Mouse (Mus musculus): ENCODE results near the gene Ehd2.

Gene Ehd2

DNA sequence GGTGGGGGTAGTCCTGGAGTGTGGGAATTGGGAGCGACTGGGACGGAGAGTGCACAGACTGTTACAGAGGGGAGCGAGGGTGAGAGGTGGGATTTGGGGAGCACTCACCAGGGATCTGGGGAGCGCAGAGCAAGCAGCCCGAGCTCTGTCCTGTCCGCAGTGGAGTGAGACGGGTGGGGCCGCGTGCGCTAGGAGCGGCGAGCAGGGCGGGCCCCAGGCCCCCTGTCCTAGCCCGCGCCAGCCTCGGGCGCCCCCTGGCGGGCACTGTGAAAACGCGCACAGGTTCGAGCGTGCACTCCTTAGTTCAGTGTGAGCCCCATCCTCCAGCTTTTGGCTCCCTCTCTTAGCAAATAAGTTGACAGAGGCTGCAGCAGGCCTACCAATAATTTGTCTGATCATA is at the start of gene Ehd2:
Gene Ehd2, minus strand, starts transcription at position 256 of the 400 bp plus-strand sequence.
- DNase-seq: peak; percentile 73 to 86

DNA sequence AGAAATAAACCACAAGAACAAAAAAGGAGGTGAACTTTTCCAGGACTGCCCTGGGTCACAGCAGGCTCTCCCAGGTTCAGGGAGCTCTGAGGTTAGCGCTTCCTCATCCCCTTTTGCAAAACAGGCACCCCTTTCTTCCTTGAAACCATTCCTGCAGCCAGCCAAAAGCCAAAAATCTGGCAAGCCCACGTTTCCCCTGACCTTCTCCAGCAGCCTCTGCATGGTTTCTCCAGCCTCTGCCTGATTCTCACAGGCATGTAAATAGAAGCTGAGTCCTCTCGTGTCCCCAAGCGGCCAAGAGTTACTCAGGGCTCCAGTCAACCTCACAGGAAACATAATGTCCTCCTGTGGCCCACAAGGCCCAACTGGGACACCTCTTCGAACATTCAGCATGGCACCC is 48.0 kb upstream of the Ehd2 start:
- DNase-seq: no peak

DNA sequence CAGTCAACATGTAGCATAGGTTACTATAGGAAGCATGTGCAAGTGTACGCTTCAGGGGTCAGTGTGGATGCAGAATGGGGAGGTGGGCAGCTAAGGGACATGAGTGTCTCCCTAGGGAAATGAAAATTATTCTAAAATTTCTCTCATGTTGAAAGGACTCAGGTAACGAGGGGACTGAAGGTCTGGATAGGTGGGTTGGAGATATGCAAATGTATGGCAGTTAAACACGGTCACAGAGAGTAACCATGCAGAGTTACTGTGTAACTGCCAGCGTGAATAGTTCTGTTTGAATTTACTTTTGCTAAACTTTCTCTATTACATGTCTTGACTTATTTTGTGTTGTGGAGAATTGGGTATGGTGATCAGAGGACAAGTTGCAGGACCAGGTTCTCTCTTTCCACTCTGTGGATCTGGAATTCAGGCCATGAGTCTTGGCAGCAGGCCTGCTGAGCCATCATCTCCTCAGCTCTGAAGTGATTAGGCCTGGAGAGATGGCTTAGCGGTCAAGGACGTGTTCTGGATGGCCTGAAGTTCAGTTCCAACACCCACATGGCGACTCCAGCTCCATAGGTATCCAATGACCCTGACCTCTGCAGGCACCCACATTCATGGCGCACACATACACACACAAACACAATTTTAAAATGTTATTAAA is 47.3 kb upstream of the Ehd2 start:
- peak; percentile 74 to 80 for DNase-seq

DNA sequence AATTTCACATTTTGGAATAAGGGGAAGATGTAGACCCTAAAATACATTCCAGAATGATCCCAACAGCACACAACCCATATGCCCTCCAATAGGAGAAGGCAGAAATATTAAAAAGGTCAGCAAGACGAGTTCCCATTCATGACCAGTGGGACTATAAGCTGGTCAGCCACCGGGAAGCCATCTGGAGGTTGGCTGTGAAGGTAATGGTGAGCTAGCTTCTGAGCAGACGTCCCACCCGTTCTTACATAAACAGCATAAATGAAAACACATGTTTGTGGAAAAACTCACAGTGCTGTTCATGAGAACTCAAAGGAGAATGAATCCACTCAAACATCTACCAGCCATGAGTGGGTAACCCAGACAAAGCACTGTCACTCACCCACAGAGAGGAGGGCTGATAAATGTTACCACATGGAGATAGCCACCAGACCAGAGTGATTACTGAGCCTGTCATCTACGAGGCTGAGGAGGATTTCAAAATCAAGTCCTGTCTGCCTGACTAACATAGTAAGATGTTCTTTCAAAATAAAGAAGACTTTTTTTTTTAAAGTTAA is 46.4 kb upstream of the Ehd2 start:
- DNase-seq: peak; percentile 29 to 30

DNA sequence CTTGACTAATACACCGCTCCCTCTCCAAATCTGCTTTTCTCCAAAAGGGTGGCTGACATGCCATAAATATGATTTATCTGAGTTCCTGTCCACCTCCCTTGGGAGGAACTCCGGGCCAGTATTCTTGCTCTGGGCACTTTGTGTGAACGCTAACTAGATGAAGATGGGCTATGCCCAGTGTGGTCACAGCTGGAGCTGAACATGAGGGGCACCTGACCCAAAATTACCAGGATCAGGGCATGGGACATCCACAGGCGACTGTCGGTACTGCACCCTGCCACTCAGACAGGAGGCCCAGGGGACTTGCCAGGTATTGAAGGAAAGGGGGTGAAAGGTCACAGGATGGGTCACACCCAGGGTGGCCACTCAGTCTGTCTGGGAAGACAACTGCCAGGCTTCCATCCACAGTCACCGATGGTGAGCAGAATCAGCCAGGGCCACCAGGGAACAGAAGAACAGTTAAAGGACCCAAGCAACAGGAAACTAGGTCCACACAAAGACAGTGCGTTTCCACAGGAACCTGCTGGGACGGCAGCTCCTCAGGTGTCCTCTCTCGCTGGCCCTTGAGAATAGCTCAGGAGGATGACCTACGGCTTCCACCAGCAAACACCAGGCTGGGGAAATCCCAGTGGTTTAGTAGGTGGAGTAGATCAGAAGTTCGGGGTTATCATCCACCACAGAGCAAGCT is 45.4 kb upstream of the Ehd2 start:
- peak; percentile 34 to 35 for DNase-seq

DNA sequence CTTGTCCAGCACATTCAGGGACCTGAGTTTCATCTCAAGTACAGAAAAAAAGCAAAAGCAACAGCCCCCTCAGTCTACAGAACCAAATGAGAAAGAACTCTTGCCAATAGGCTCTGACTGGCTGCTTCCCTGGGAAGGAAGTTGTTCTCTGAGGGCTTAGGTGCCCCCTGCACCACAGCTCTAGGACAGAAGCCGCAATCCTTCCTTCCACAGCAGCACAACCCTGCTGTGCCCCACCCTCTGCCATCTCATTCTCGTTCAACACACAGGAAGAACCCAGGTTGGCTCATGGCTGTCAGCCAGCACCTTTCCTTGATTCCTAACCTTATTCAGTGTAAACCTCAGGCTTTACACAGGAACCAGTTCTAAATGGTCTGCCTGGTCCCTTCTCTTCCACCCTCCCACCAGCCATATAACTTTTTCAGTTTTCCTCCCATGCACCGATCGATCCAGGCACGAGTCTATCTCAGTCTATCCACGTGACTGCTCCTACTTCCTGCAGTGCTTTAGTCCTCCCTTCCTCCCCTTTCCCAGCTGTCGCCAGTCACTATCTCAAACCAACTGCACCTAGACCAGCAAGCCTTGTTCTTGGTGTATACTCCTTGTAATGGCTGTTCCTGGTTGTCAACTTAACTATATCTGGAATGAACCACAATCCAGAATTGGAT is 44.2 kb upstream of the Ehd2 start:
- peak in 1 of 2 experiments; percentile 32 for DNase-seq

DNA sequence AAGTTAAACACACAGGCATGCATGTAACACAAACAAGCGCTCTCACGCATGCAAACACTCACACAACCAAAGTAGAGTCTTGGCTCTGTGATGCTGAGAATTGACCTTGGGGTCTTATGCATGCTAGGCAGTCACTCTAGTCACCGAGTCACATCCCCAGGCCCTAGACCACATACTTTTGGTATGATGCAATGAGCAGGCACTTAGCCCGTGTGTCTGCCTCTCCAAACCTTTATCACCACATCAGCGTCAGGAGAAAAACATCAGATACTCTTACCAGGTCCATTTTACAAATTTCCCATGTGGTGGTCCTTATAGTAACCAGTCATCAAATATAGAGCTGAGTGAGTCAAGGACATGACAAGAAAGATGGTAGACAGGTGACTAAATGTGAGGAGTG is 43.3 kb upstream of the Ehd2 start:
- no peak for DNase-seq

DNA sequence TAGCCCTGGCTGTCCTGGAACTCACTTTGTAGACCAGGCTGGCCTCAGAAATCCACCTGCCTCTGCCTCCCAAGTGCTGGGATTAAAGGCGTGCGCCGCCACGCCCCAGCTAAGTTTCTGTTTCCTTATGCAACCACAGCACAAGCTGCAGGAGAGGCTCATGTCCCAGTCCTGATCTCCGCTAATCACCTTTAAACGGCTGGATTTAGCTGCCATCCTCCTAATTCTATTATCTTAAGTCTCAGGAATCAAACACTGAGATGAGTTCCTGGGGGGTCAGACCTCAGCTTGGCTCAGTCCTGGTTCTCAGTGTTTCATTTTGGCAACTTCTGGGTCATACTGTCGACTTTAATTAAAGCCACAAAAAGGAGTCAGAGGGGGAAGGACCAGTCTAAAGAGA is 42.3 kb upstream of the Ehd2 start:
- no peak for DNase-seq

DNA sequence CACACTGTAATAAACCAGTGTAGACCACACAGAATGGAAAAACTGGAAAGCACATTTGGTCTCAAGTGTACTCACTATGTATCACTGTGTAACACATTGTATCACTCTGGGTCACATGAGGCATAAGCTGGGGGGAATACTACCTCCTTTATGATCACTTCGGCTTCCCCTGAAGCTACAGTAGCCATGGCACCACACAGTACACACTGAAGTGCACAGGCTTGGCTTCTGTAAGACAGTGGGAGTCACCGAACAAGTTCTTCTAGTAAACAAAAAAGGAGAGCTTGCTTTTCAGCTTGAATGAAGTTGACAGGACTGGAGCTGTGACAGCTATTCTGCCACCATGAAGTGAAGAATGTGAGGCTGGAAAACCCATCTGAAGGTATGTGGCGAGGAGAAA is 37.7 kb upstream of the Ehd2 start:
- no peak for DNase-seq

DNA sequence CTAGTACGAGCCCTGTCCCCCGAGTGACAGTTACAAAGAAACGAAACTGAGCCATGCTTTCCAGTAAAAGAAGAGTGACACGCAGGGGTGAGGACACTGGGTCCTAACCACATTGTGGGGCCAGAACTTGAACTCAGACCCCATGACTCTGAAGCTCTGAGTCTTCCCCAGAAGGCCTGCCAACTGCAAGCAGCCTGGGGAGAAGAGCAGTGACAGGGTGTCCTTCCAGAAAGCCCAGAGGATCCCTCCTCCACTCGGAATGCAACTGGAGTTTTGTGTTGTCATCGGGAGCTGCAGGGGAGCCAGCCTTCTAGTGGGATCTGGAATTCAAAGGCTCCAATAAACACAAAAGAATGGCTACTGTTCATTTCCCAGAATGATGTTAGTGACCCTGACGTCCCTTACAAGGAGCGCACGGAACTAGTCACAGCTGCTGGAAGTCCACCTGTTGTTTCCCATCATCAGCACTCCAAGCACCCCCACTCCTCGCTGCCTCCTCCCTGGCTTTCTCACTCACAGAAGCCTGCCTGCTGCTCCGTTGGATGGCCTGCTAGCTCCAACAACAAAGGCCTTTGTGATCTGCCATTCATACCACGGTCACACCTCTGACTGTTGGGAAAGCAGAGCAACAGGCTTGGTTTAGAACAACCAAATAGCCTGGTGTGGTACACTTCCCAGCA is 37.0 kb upstream of the Ehd2 start:
- DNase-seq: no peak

DNA sequence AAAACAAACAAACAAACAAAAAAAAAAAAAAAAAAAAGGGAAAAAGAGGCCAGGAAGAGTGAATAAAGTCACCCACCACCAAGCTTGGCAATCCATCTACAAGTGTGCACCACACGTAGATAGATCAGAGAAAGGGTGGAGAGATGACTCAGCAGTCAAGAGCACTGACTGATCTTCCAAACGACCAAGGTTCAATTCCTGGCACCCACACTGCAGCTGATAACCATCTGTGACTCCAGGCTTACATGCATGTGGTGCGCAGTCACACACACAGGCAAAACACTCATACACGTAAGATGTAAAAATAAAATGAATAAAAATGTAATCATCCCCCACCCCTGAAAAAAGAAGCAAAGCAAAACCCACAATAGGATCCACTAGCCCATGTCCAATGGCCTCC is 35.7 kb upstream of the Ehd2 start:
- no peak for DNase-seq

DNA sequence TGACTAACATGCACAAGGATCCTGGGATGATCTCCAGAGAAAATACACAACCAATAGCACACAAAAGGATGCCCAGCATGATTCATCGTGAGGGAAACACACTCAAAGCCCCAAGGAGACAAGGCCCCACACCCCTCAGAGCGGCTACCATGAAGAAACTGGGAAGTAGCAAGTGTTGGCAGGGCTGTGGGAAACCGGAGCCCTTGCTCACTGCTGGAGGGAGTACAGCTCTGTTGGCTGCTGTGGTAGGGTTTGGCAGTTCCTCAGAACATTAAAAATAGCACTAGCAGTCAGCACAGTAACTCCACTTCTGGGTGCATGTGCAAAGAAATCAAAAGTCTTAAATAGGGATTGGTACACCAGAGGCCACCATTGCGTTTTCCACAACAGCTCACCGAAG is 34.8 kb upstream of the Ehd2 start:
- no peak for DNase-seq

DNA sequence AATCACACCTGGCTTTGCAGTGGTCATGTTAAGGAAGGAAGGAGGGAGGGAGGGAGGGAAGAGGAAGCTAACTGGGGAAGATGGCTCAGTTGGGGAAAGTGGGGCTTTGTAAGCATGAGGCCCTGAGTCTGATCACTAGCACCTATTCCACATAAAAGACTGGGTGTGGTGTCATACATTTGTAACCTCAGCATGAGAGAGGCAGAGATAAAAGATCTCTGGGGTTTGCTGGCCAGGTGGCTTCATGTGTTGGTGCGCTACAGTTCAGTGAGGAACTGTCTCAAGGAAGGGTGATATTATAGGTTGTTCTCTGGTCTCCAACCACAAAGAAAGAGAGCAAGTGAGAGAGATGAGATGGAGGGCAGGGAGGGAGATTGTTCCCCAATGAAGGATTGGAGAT is 34.3 kb upstream of the Ehd2 start:
- no peak for DNase-seq

DNA sequence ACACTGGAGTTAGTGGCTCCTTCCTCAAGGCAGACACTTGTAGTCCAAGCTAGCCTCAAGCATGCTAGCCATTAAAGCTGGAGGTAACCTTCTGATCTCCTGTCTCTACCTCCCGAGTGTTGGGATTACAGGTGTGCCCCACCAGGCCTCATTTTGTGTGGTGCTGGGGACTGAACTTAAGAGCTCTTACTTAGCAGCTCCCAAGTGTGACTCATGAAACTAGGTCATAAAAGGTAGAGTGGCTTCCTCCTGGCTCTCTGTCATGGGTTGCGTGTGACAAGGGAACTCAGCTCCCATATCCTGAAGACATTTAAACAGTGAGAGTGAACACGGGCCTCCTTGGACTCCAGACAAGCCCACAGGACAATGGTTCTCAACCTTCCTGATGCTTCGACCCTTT is 26.4 kb upstream of the Ehd2 start:
- no peak for DNase-seq

DNA sequence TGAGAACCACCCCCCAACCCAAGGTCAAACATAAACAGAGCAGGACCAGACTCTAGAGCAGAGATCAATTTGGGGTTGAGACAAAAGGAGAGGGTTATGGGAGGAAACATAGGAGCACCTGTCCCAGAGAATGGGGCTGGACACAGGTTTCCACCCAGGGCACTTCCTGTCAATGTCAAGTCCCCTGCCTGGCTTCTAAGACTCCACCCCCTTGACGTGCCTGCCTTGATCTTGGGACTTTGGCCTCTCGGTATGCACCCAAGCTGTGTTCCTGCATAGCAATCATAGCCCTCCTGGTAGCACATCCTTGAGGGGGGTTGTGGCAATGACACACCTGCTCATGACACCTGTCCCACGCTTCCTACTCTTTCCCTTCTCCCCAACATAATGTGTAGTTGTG is 25.8 kb upstream of the Ehd2 start:
- no peak for DNase-seq

DNA sequence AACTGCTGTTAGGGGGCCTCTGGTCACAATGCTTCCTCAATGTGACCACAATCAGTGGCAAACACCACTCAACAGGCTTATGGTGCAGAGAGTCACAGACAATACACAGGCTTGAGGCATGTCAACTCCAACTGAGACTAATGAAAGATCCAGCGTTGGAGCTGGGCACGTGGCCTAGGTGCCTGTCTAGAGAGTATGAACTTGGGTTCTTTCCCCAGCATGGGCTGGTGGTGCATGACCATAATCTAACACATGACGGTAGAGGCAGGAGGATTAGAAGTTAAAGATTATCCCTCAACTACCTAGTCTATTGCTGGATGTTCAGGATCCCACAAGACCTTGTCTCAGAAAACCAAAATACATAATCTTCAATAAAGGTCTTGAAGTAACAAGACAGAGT is 24.4 kb upstream of the Ehd2 start:
- DNase-seq: no peak

DNA sequence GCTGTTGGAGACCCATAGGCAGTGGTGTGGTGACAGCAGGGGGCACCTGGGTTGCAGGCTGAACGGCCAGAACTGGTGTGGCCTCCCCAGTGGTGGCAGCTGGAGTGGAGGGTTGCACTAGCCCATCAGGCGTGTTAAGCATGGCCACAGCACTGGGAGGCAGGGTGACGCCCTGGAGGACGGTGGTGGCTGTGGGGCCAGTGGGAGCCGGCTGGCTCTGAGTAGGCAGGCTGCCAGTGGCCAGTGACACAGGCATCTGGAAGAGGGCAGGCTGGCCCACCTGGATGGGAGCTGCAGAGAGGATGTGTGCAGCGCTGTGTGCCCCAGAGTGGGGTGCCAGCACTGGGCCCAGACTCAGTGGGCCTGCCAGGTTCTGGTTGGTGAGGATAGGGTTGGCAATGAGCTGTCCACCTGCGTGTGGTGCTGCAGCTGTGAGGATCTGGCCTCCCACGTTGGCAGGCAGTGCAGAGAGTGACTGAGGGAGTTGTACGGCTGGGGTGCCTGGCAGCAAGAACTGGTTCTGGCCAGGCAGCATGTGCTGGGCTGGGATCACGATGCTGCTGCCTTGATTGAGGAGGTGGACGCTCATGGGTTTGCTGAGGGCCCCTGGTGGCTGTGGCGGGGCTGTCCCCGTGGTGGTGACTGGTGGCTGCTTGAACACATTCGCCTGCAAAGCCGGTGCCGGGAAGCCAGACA is 20.4 kb upstream of the Ehd2 start:
- no peak for DNase-seq

DNA sequence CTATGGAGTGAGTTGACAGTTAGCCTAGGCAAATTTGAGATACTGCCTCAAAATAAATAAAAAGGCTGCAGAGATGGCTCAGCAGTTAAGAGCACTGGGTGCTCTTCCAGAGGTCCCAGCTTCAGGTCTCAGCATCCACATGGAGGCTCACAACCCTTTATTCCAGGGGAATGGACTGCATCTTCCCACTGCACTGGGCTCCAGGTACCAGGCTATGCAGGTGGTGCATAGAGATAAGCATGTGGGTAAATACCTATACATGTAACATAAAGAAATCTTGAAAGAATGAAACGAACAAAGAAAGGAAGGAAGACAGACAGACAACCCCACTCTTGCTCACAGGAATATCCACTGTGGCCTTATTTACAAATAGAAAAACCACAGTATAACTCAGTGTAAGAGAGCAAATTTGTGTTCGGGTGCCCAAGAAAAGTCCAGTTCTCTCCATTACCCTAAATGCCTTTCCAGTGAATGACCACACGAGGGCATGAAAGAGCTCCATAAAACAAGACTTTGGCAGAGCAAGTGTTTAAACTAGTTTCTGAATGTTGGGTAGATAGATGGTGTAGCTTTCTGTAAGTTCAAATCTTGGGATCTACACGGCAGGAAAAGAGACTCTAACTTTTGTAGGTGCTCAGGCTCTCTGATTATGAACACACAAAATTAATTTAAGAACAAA is 15.5 kb upstream of the Ehd2 start:
- DNase-seq: peak; percentile 50 to 56

DNA sequence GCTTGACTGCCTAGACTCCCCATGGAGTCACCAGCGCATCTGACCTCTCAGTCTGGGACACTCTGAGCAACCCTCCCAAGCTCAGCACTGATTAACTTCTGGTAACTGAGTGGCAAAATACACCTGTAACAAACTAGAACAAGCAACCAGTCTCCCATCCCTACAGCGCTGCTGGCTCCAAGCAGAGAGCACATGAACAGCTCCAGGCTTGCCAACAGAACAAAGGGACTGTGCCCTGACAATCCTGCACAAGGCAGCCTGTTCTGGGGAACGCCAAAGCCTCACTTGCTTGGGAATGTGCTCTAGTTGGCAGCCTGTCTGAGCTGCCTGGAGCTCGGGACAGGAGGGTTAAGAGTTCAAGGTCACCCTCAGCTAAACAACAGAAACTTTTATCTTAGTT is 14.2 kb upstream of the Ehd2 start:
- DNase-seq: no peak

DNA sequence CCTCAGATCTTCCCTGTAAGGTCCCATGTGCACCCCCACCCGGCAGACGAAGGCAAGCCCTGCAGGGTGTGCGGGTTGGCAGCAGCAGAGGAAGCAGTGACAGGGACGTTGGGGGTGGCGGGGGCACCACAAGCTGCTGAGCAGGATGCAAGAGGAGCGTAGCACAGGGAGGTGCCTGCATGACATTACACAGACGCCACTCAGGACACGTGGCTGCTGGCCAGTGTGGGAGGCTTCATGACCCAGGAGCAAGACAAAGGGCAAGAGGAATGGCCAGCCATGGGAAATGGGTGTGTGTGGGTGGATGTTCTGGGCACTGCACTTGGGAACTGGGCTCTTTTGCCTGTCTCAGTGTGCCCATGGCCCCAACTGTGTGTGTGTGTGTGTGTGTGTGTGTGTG is 12.9 kb upstream of the Ehd2 start:
- no peak for DNase-seq

DNA sequence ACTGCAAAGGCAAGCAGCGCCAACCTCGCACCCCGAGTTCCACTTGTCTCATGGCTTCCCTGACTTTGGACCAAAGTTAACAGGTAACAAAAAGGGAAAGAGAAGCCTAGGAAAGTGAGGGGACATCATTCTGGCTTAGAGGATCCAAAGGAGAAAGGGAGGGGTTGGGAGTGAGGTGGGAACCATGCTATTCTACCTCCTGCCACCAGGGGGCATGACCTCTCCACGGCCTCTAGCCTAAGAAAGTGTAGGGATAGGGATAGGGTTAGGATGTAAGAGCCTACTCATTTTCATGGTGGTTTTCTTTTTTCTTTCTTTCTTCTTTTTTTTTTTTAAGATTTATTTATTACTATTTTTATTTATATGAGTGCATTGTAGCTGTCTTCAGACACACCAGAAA is 8.5 kb upstream of the Ehd2 start:
- DNase-seq: peak; percentile 69 to 78

DNA sequence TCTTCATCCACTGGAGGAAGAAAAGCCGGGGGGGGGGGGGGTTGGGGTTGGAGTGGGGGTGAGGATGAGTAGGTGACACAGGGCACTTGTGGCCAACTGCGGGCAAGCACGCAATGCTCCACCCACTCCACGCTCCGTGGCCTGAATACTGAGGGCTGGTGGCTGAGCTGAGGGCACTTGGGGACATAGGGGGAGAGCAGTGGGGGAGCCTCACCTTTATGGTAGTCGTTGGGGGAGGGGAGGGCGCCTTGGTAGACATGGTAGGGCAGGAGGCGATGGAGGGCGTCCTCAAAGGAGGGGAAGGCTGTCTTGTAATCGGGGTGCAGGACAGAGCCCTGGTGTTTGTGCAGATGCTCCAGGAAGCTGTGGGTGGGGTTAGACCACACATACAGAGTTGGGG is 8.1 kb upstream of the Ehd2 start:
- DNase-seq: no peak

Data from cerebellum, adult 18-20 months (tissue).